Mouse (Mus musculus) c-Kit-negative CD71-positive TER-119-positive erythroid progenitor cells, embryonic 14.5 days (primary cell): ENCODE measurements around the gene Eno2.

ENCODE experiments used
- DNase-seq: peaks from one replicate; pipeline ENCODE4 v3.0.0-alpha.2; 2013; ENCODE audit warnings: low read depth, low spot score

Gene Eno2

DNA sequence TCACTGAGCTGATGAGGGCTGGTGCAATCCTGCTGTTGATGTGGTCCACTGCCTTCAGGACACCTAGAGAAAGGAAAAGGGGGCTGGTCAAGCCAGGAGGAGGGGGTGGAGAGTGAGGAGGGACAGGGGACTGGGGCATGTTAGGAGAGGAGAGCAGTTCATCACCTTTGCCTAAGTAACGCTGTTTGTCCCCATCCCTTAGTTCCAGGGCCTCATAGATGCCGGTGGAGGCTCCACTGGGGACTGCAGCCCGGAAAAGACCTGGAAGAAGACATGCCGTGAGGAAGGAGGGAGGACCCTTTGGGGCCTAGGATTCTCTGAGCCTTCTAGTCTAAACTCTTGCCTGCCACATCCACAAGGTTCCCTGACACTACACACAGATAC, 1.9 kb downstream of the Eno2 start:
- no peak for DNase-seq

- DNase-seq, result no peak
These were observed 3.5 kb downstream of the Eno2 start for GRCm38 (mm10) chr6:124765951-124766350.

- peak; percentile 42 for DNase-seq
These were observed 10.2 kb downstream of the Eno2 start for GRCm38 (mm10) chr6:124759259-124759658.

DNA sequence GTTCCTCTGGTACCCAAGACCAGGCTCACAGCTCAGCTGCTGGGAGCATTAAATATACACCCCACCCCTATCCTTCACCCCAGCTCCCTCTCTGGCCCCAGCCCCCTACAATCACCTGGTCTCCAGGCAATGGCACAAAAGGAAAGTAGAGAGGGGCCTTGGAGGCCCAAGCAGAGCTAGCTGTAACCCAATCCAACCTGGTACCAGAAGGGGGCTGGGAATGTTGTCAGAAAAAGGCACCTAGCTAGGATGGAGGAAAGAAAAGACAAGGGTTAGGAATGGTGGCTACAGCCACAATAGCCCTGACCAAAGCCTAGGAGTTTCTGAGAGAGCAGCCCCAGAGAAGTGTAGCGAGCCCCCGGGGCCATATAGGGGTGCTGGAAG, 10.6 kb downstream of the Eno2 start:
- no peak for DNase-seq

GRCm38 (mm10) chr6:124757909-124758848, 11.3 kb downstream of the Eno2 start:
- no peak for DNase-seq

GRCm38 (mm10) chr6:124757351-124757880, 12.1 kb downstream of the Eno2 start:
- no peak for DNase-seq

GRCm38 (mm10) chr6:124756652-124757350, 12.7 kb downstream of the Eno2 start:
- DNase-seq, result no peak

DNA sequence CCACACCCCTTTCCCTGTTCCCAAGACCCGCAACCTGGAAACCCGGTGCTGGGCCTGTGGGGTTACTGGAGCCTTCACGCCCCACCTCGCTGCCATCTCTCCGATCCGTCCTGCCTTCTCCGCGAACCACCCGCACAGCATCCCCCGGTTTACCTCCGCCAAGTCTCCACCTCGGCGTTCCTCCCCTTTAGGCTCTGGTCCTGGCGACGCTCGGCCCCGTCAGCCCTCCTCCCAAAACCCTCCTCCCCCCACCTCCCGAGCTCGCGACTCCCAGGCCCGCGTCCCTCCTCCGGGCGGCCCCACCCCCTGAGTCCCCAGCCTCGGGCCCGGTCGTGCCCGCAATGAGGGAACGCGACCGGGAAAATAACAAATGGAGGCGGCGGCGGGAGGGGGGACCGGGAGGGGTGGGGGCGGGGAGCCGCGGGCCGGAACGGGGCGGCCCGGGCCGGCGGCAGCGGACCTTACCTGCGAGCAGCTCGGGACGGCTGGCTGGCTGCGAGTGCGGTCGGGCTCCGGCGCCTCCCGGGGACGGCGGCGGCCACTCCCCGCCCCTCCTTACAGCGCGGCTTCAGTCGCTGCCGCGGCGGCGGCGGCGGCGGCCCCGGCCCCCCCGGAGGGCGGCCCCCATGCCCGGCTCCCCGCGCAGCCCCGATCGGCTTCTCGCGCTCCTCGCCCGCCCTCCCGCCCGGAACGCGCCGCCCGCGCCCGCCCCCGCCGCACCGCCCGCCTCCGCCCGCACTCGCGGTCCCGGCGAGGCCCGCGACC, 13.5 kb downstream of the Eno2 start, which contains the start of the genes Gm45234 and Atn1:
Gene Gm45234 (minus strand): TSS at position 191 of the 765 bp plus-strand sequence.
Gene Atn1 (minus strand): TSS at position 694 of the 765 bp plus-strand sequence.
- DNase-seq, result no peak

DNA sequence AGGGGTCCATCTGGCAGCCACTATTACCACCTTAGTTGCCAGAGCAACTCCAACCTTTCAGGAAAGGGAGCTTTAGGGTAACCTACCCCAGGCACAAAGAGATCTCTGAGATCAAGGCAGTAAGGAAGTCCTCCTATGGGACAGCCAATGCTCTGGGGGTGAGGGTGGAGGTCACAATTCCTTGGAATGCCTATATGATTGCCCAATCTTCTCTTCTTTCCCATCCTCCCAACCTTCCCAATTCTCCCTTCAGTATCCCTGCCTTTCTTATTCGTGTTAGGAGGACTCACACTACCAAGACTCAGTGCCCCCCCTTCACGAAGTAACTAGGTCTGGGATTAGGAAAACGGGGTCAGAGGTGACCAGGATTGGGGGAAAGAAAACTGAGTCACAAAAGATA, 14.2 kb downstream of the Eno2 start:
- DNase-seq, result no peak

- DNase-seq, result no peak
These were observed 15.6 kb downstream of the Eno2 start for GRCm38 (mm10) chr6:124753861-124754260.

DNA sequence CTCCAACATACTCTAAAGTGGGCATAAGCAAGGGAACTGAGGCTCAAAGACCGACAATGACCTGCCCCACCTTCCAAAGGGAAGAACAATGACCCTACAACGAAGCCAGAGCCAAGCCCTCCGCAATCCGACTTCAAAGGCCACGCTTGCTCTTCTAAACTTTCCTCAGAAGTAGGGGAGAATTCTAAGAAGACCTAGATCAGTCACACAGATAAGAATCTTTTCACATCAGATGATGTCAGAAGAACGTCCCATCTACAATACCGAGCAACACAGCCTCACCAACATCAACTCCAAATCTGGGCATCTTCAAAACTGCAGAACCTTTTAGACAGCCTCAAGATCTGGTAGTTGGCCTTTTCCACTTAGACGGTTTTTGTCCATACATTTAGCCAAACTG, 19.1 kb downstream of the Eno2 start:
- no peak for DNase-seq

GRCm38 (mm10) chr6:124746654-124747632, 22.5 kb downstream of the Eno2 start:
- DNase-seq, result no peak

- no peak for DNase-seq
These were observed 23.2 kb downstream of the Eno2 start for GRCm38 (mm10) chr6:124746296-124746605.

DNA sequence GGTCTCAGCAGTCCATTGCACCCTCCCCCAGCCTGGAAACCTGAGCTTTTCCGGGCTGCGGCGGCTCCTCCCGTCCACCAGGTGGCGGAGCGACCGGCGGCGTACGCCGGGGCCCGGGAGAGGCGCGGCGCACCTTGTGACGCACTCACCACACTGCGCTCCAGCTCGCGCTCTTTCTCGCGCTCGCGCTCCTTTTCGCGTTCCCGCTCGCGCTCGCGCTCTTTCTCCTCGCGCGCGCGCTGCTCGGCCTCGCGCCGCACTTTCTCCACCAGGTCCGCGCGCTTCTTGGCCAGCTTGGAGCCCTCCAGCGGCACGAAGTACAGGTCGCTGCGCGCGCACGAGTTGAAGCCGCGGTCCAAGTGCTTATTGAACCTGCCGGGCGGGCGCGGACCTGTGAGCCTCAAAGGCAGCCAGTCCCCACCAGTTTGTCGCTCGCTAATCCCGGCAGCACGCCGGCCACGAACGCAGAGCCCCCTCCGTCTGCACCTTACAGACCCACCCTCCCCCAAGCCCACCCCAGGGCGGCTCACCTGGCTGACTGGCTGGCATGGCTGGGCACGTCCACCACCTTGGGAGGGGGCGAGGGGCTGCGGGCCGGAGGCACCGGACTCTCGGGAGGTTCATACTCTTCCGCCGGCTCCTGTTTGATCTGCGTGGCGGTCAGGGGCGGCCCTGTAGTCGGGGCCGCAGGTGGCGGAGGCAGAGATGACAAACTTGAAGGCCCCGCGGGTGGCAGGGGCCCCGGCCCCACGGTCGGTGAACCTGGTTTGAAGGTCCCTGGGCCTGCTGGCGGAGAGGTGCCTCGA, 23.8 kb downstream of the Eno2 start:
- DNase-seq, result peak; percentile 82

GRCm38 (mm10) chr6:124744755-124745321, 24.6 kb downstream of the Eno2 start:
- DNase-seq, result no peak

- no peak for DNase-seq
These were observed 25.8 kb downstream of the Eno2 start for GRCm38 (mm10) chr6:124743647-124744046.

GRCm38 (mm10) chr6:124742839-124743514, 26.5 kb downstream of the Eno2 start:
- no peak for DNase-seq

DNA sequence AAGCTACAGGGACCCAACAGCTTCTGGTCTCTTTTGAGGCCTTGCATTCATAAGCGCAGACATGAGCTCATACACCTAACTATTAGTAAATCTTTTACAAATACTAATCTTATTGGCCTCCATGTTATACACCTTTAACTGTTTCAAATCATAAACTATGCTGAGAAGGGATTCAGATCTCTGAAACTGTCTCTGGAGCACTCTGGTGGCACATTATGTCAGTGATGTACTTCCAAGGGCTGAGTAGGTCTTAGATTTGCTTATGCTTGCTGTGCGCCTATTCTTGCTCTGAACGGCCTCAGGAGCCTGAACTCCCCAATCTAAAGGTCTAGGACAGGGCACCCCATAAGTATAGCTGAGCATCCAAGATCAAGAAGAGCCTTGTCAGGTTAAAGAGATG, 27.6 kb downstream of the Eno2 start:
- DNase-seq, result no peak
